Mouse (Mus musculus) liver, embryonic 18 days (tissue): ENCODE results near the gene Myo1b. TPM values are rescaled to one million over a fixed set of nuclear protein-coding genes. Genes with fewer than 3 reads are reported as not detected.

Experiments used
- polyA plus RNA-seq: library from polyadenylated mRNA; depleted of rRNA; stranded (reverse); fragments of >200 nt; gene quantifications from 2 replicates; pipeline ENCODE4 v1.2.3, GENCODE M21; 2012; rRNA removed

Myo1b gene
- polyA plus RNA-seq = 6.4 and 8.2 TPM in 2 replicates

DNA sequence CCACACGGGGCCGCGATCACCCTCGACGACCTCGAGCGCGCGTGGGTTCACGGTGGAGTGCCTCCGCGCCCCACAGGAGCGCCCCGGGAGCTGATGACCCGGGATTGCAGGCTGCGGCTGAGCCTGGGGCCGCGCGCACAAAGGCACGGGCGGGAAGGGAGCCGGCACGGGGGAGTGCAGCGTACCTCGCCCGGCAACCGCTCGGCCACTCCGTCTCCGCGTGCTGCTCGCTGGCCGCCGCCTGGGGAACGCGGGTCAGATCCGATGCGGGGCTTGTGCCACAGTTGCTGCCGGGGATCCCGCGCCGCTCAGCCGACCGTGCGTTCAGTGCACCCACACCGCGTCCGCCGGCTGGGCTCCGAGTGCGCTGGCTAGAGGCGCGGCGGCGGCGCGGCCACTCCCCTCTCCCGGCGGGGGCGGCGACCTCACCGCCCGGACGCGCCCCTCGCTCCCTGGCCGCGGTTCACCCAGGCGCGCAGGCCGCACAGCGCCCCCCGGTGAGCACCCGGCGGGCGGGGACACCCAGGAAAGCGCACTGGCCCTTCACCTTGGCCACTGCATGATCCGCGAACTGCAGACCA, at the start of gene Myo1b:
TSS of gene Myo1b (minus strand) at position 496 of the 581 bp plus-strand sequence.

Other genes starting within 250 kb of the Myo1b start
- gene Stat4, start 71.1 kb upstream of the Myo1b start, polyA plus RNA-seq = 0.72 and 1.0 TPM in 2 replicates
- 30.0 and 39.2 TPM in 2 replicates for gene Stat1, start 203.4 kb upstream of the Myo1b start, polyA plus RNA-seq